Mouse (Mus musculus): ENCODE data around the gene Tmem8b.

DNA sequence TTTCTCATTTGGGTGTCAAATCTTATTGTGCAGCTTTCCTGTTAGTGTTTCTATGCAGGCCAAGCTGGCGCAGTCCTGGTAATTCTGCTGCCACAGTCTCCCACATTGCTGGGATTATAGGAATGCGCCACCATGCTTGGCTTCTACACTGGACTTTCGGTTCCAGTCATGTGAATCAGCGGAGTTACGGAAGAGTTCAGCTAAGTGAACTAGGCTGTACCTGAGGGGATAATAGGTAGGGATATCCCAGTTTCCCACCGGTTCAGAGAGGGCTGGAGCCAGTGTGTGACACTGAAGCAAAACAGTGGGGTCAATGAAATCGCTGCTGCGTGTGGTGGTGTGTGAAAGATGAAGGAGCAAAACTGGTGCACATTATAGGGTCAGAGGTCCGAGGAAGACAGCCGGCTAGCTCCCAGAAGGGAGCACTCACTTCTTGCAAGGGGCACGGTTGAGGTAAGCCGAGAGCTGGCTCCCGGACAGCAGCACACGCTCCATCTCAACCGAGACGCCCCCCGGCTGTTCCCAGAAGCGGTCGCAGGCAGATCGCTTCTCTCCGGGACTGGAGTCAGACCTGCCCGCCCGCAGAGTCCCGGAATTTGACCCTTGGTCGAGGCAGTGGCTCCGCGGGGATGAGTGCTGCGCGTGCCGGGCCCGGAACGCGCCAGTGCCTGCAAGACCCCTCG lies 13.0 kb upstream of the Tmem8b start:
- TF ChIP-seq POLR2A (IDR thresholded peaks at IDR 0.05; ENCODE audit: low read depth, low read length) (no peak), CTCF (conservative IDR thresholded peaks at IDR 0.05; ENCODE audit: insufficient read depth, insufficient read length, low read depth, low read length) (no peak)

All from kidney, adult 2 months (tissue).